Mouse (Mus musculus) urinary bladder, adult 2 months (tissue): ENCODE results near the gene Olfr549. TPM values are rescaled to one million over a fixed set of nuclear protein-coding genes. Genes with fewer than 3 reads are reported as not detected.

Experiments used
- DNase-seq: peaks from one replicate; pipeline ENCODE4 v3.0.0; 2022; ENCODE audit warnings: low spot score
- polyA plus RNA-seq: library from polyadenylated mRNA; depleted of rRNA; stranded (reverse); fragments of >200 nt; gene quantifications from 2 replicates; pipeline ENCODE4 v1.2.3, GENCODE M21; 2012; rRNA removed

Gene Olfr549
- polyA plus RNA-seq = not detected in 2 replicates

DNA sequence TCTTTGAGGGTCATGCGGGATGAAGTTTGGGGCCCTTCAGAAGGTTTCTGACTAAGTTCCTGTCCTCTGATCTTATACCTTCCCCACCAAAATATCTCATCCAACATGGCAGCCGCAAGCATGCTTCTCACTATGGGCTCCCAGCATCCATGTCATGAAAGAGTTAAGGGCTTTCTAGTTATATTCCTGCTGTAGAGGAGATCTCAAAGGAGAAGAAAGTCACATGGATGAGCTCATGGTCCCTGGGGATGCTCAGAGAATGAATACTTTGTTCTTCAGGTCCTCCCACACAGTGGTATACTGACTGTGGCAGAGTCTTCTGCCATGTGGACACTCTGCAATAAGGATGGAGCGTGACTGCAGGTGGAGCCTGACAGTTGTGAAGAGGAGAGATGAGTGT lies at the start of gene Olfr549:
Gene Olfr549, plus strand, starts transcription at position 301 of the 400 bp plus-strand sequence.
- DNase-seq = no peak

DNA sequence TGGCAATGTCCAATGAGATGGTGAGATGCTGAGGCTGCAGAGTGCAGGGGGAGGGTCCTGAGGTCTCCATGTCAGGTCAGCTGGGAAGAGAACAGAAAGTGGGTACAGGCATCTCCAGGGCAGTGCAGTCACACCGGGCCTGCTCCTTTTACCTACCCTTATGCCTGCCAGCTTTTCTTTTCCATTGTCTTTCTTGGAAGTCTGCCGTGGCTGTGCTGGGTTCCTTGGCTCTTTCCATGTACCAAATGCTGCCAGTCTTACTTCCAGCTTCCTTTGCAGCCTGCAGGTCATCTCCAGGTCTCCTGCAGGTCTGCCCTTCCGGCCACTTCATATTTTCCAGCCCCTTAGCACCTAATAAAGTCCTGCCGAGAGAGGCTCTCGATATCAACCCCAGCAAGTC lies 47.7 kb upstream of the Olfr549 start:
- DNase-seq = no peak

DNA sequence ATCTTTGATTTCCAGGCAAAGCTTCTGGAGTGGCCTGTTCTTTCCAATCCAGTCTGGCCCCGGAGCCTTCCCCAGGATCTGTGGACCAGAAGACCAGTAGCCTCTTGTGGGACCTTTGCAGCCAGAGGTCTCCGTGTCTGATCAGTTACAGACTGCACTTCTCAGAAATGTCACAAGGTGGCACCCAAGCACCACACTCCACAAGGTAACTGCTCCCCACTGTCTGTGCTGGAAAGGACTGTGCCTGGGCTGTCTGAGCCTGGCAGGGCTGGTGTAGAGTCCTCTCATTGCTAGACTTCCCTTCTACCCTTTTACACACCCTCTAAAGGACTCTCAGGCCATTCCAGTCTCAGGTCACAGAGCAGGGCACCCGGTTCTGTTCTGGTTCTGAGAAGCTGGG lies 42.8 kb upstream of the Olfr549 start:
- peak; percentile 47 for DNase-seq

DNA sequence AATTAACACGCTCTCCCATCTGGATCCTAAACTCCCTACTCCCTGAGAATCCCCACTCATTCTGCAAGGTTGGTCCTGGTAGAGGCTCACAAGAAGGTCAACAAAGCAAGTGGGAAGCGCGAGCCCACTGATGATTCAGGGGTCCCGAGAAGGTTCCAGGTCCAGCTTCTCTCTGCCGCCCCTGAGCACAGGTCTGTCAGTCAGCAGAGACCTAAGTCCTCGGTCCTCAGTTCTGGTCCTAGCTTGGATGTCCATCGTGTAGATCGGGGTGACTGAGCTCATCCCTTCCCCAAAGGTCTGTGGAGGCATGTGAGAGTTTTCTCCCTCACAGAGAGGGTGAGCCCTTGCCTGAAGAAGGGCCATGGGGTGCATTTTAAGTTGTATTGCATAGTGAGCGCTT lies 41.6 kb upstream of the Olfr549 start:
- no peak for DNase-seq

DNA sequence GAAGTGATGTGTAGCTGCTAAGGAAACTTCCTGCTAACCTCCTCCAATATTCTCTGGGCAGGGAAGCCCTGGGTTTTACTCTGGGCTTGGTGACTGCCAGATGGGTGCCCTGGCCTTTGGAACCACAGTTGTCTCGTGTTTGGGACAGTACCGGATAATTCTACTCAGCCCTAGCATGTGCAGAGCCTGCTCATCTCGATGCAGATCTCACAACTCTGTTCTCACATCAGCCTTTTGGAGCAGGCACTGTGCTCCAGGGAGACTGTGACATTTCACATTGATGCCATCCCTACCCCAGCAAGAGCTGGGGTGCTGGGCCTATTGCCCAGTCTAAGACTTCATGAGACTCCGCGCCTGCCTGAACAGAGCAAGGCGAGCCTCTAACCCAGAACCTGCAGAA lies 41.0 kb upstream of the Olfr549 start:
- no peak for DNase-seq

DNA sequence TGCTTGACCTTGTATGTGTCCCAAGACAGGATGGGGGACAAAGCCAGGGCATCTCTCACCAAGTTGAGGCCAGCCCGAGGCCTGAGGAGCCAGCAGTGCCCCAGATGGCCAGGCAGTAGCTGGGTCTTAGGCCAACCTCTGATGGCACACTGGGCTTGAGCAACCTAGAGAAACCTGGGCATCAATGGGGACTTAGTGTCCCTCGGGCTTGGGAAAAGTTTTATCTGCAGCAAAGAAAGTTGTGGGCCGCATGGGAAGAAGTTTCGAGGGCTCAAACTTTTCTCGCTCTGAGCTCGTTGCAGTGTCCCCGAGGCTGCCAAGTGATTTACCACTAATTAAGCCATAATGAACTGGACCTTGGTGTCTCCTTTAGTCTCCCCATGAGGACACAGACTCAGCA lies 39.9 kb upstream of the Olfr549 start:
- no peak for DNase-seq

DNA sequence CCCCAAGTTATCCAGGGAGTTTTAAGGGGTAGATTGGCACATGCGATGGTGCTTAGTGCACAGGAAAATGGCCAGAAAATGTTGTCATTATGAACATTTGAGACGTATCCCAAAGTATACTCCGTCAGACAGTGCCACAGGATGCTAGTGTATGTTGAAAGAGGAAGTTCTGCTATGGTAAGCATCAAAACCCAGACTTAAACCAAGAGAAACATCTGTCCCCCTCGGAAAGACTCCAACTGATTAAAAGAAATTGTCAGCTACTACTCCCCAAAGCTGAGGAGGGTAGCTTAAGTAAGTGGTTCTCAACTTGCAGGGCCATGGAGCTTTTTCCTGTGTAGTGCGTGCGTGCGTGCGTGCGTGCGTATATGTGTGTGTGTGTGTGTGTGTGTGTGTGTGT lies 37.7 kb upstream of the Olfr549 start:
- no peak for DNase-seq

DNA sequence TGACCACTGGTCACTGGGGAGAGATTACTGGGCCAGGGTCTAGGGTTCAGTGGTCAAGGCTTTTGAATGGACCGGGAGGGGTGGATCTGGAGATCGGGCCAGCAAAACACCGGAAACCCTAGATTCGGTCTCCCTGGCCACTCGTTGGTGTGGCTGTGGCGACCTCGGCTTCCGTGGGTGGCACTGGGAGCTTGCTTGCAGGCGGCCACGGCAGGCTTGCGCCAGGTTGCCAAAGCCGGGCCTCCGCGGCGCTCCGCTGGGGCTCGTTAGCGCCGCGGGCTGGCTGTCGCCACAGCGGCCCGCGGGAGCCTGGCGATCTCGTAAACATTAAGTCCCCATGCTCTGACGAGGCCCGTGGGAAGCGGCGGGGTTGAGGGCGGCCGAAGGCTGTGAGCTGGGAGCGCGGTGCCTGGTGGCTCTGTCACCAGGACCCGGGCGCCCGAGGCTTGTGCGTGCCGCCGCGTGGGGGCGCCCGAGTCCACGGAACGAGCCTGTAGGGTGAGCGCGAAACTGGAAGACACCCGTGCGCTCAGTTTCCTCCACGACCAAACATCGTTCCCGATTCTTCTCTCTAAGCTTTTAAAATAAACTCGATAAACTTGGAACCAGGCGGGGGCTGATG lies 36.7 kb upstream of the Olfr549 start:
- peak; percentile 93 for DNase-seq

DNA sequence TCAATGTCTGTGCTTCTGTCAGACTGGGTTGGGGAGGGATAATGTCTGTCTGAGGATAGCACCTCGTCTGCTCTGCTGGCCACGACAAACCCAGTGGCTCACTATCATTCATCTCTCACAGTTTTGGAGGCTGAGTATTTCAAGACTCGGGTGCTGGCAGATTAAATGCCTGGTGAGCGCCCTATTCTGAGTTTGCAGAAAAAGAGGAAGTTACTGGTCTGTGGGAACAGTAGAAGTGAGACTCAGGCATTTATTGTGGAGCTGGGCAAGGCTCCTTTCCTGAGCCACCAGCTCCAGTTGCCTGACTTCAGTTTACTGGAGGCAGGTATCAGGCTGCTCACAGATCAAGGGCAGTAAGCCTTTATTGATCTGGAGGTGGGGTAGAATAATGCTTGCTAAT lies 35.5 kb upstream of the Olfr549 start:
- DNase-seq = no peak

DNA sequence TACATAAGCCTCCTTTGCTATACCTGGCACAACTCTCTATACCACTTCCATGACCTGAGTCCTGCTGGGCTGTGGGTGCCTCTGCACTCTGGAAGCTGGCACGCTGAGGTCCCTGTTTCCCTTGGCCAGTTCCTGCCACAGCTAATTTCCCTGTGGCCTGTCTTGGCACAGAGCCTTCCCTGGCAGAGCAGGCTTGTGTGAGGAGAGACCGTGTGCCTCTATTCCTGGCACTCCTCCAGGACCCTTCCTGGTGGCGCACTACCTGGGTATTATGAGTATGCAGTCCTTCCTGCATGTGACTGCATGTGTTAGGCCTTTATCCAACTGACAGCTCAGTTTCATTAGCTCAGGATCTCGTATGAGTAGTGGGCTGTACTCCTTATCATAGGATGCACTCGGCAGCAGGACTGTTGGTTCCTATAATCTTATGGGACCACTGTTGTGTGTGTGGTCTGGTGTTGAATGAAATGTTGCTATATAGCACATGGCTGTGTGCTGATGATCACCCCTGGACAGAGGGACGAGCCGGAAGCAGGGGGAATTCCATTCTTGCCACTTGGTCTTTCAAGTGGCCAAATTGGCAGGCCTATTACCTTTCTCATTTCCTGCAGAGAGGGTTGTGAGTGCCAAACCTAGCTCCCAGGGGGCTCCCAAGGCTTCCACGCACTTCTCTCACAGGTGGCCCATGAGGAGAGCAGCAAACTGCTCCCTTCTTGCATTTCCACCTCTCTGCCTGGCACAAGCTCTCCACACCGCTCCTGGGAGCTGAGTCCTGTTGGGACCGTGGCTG lies 33.2 kb upstream of the Olfr549 start:
- DNase-seq = no peak

DNA sequence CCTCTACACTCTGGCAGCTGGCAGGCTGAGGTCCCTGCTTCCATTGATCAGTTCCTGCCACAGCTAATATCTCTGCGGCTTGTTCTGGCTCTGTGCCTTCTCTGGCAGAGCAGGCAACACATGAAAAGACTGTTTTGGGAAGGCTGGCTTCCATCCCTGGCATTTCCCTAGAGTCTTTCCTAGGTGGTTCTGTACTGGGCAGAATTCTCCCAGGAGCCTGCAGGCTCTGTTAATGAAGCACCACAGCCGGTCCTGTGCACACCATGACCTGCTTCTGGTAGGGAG lies 32.7 kb upstream of the Olfr549 start:
- no peak for DNase-seq

DNA sequence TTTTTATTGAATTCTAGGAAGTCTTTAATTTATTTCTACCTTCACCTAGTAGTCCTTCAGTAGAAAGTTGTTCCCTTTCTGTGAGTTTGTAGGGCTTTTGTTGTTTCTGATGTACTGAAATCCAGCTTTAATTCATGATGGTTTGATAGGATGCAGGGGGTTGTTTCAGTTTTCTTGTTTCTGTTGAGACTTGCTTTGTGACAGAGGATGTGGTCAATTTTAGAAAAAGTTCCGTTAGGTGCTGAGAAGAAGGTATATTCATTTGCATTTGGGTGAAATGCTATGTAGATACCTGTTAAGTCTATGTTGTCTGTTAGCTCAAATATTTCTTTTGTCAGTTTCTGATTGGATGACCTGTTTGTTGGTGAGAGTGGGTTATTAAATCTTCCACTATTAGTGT lies 20.6 kb upstream of the Olfr549 start:
- no peak for DNase-seq

DNA sequence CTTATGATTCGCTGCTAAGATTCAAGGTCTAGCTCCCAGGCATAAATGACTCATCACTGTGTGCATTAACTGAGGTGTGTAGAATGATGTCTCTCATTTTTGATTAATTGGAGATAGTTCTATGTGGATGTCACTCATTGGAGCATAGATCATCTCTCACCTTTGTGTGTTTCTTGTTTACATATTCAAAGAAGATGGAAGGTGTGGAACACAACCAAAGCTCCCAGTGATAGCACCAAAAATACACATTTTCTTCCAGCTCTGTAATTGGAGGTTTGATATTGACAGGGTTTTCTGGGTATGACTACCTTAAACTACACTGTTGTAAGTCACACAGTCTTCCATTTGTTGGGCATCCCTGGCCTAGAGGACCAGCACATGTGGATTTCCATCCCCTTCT lies 15.2 kb upstream of the Olfr549 start, which contains the start of gene Olfr547:
Gene Olfr547, plus strand, starts transcription at position 301 of the 400 bp plus-strand sequence.
- DNase-seq = no peak

DNA sequence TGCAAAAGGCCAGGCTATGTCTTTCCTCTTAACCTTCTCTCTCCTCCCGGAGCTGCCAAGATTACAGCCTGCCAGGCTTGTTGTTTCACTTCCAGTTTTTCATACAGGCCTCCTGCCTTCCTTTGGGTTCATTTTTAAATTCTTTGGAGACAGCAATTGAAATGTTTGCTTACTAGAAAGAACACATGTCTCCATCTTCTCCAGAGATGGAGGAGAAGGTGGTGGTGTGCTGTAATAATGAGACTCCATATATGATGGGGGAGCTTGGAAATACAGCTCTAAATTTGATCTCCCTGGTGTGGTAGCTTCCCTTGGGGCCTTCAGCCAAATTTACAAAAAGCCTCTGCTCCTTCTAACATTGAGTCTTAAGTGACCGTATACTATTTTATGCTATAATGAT lies 9.1 kb upstream of the Olfr549 start, which contains the start of gene Olfr548-ps1:
Gene Olfr548-ps1, plus strand, starts transcription at position 301 of the 400 bp plus-strand sequence.
- DNase-seq = no peak

DNA sequence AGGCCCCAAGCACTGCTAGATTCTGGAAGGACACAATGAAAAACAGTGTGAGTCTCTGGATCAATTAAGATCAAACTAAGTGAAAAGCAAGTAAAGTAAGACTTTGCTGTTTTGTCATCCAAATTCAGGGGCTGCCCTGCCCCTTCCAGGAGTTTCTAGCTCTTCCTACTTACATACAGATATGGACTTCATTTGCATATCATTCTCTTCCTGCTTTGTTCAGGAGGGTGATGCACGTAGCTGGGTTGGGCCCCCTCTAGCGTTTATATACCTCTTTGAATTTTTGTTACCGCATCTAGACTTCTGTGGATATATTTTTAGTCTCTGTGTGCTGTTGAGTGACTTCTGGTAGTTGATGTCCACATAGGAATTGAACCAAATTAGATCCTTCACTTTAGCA lies 8.4 kb upstream of the Olfr549 start:
- no peak for DNase-seq

DNA sequence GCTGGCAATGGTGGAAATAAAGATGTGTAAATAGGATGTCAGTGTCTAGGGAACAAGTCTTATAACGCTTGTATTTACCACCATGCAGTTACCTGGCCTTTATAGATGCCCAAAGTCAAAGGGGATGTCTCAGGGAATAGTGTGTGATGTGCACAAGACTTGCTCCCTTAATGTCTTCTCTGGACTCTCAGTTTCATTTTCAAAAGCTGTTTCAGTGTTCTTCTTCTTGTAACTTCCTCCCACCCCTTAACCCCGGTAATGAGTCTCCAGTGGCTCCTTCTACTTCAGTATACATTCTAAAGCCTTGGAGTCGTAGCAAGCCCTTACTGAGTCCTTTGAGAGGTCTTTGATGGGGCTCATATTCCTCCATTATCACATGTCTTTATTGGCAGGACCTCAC lies 3.6 kb downstream of the Olfr549 start:
- no peak for DNase-seq

DNA sequence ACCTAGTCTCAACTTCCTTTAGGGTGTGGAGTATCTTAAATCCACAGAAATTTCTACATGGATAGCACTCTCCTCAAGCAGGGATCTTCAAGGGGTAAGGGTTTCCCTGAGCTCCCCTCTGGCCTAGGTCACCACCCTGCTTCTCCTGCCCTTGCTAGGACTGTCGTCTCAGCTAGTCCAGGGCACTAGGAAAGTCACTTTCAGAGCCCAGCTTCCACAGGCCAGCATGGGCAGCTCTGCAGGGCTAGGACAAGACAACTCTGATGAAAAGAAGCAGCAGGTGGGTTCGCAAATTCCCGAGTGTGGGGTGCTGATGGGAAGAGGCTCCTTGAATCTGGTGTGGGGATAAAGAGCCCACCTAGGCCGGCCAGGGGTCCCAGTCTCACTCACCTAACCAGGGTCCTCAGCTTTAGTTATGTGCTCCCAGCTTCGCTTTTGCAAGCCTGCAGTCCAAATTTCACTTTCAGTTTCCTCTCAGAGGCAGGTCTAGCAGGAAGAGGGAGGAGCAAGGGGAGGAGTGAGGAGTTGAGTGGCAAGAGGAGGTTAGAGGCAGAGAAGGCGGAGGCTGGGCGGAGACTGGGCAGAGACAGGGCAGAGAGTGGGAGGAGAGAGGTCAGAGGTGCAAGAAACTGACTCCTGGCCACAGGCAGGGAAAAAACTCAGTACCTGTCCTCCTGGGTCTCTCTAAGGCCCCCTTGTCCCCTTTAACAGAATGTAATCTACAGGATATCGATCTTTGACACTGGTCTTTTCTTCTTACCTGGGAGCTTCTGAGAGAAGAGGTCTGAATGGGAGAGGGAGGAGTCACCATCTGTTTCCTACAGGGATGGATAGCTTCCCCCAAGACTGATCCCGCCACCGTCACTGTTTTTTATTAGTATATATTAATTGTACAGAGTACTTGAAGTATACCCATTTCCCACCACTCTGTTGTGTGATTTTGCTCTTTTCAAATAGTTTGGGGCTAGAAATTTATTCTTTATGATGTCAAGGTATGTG lies 15.6 kb downstream of the Olfr549 start, which contains the start of gene Trim21:
Gene Trim21, minus strand, starts transcription at position 488 of the 999 bp plus-strand sequence.
- peak; percentile 35 for DNase-seq

DNA sequence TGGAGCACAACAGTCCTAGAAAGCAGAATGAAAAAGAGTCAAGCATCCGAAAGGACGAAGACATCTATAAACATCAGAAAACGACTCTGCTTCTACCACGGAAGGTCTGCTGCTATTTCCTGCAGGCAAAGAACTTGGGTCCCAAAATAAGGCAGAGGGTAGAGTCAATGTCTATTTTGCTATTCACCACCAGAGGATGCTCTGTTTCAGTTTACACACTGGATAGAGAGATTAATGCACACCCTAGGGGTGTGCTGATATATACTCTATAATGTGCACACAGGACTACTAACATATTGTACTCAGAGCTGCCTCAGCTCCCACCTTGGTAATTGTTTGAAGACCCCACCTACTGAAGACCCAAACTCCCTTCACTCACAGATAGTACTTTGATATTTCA lies 16.5 kb downstream of the Olfr549 start:
- no peak for DNase-seq

DNA sequence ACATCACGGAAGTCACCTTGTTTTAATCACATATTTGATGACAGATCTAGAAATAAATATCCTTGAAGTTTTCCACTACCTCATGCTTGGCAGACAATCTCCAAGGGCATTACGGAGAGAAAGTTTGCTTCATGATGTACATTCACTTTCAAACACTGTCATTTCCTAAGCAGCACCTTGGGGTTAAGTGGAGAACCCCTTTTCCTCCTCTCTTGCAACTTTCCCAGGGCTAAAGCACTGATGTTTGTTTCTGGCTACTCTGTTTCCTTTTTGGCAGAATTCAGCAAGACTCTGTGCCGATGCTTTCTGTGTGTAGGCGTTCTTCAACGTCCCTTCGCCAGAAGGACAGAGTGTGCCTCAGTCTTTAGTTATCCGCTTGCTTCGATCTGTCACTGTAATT lies 21.5 kb downstream of the Olfr549 start, which contains the start of gene Olfr550:
Gene Olfr550, plus strand, starts transcription at position 301 of the 400 bp plus-strand sequence.
- no peak for DNase-seq

DNA sequence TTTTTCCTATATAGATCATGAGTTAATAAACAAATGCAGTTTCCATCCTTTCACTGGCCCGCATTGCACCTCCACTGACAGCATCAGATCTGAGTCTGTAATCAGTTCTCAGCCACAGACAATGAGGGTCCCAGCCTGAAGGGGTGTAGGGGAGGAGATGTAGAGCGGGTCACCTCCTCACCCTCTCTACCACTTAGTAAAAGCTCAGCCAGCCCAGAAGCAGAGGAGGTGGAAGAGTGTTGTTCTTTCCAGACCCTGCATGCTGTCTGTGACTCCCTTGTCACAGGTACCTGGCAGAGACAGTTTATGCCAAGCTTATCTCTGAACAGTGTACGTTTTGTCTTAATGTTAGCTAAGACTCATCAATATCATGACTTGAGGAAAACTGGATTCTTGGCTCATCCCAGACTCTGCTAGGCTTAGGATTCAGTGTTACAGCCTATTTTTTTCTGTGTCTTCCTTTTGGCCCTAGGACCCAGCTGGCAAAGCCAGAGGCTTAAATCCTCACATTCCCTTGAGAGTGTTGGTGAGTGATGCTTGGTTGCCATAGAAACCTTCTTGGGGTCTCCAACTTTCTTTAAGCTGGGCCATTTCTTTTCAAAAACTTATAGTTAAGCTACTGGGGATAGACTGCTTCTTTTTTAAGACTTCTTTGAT lies 23.6 kb downstream of the Olfr549 start:
- no peak for DNase-seq

DNA sequence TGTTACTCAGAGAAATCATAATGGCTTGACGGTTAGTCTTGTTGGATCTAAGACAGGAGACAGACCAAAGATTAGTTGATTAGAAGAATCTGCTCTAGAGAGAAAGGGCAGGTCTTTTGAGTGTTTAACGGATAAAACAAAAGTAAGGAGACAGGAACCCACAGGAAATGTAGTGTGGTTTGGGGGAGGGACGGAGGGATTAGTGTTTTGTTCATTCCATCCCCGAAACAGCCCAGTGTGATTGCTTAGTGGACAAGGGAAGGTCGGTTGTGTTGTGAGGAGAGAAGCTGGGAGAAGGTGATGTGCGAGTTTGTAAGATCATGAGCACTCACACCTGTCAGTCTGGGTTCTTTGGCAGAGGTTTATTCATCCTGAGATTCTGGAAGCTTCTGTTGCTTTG lies 26.3 kb downstream of the Olfr549 start:
- DNase-seq = no peak

DNA sequence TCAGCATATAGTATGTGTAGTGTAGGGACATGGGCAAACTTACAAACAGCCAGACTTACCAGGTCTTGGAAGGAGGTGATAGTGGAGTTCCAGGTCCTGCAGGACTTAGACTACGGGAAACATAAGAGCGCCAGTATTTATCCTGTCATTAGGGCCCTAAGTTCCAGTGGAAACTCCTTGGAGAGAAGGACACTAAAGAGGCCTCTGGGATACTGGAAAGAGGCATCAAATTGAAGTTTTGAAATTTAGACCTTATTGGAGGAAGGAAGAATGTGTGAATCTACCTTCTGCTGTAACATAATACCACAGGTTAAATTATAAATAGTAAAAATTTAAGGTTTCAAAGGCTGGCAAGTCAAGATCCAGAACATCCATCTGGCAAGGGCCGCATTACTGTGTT lies 42.1 kb downstream of the Olfr549 start, which contains the start of gene Olfr551:
Gene Olfr551, minus strand, starts transcription at position 101 of the 400 bp plus-strand sequence.
- DNase-seq = no peak
